In genomic region chr14:59759196-59759839, GRCm38 (mm10) we compare ENCODE assay signal across 13 mouse cellular contexts.
DNase-seq lines count a peak whose midpoint lies in the region; ATAC-seq lines count a peak whose summit lies in the region.
"Had no signal": no experiment of that assay in that cellular context is flagged by ENCODE, and none has a peak within 500 bp of the region (broad histone marks: within the 10 kb centered on the region; RNA-seq: fewer than 3 reads in every experiment).

No protein-coding gene starts in this region.

- H3K27me3 ChIP-seq in kidney, embryonic 16.5 days (ENCODE audit: insufficient read depth, low read length), result no peaks in the 10 kb centered on the region
- H3K27me3 ChIP-seq in embryonic facial prominence, embryonic 15.5 days, result peaks cover 5% of the 10 kb centered on the region; the same call in 1 of the 2 replicates
- H3K27me3 ChIP-seq: heart, embryonic 15.5 days; liver, embryonic 12.5 days had no signal

- H3K9ac ChIP-seq in kidney, embryonic 16.5 days (replicated peaks; ENCODE audit: low read length), result no peak overlapping the region
- no peak overlapping the region for H3K9ac ChIP-seq in embryonic facial prominence, embryonic 15.5 days
- H3K9ac ChIP-seq: heart, embryonic 15.5 days; liver, embryonic 12.5 days; neural tube, embryonic 12.5 days had no signal

- intact Hi-C loops in left cerebral cortex, postnatal 25 days (cut with DNase I), result no loop called here

- no peaks in the 10 kb centered on the region for H3K36me3 ChIP-seq in kidney, embryonic 16.5 days (ENCODE audit: insufficient read depth, low read length)
- H3K36me3 ChIP-seq in embryonic facial prominence, embryonic 15.5 days, result no peaks in the 10 kb centered on the region
- H3K36me3 ChIP-seq: heart, embryonic 15.5 days; liver, embryonic 12.5 days; neural tube, embryonic 12.5 days had no signal

- H3K9me3 ChIP-seq in kidney, embryonic 16.5 days (ENCODE audit: low read length), result no peaks in the 10 kb centered on the region
- H3K9me3 ChIP-seq in embryonic facial prominence, embryonic 15.5 days (replicated peaks), result no peaks in the 10 kb centered on the region
- H3K9me3 ChIP-seq: heart, embryonic 15.5 days; liver, embryonic 12.5 days; neural tube, embryonic 12.5 days had no signal

- no peak overlapping the region for H3K4me3 ChIP-seq in kidney, embryonic 16.5 days (ENCODE audit: low read length)
- no peak overlapping the region for H3K4me3 ChIP-seq in embryonic facial prominence, embryonic 15.5 days (replicated peaks)
- H3K4me3 ChIP-seq: heart, embryonic 15.5 days; liver, embryonic 12.5 days; neural tube, embryonic 12.5 days had no signal

- peaks cover 7% of the 10 kb centered on the region; the same call in 1 of the 2 replicates for H3K4me1 ChIP-seq in kidney, embryonic 16.5 days (ENCODE audit: insufficient read depth, low read length)
- peaks cover 11% of the 10 kb centered on the region for H3K4me1 ChIP-seq in embryonic facial prominence, embryonic 15.5 days
- H3K4me1 ChIP-seq: heart, embryonic 15.5 days; liver, embryonic 12.5 days; neural tube, embryonic 12.5 days had no signal

- WGBS in kidney, embryonic 16.5 days, result 72% methylated on average over 15 of the region's 15 CpGs
- WGBS in embryonic facial prominence, embryonic 15.5 days, result 42% methylated on average over 15 of the region's 15 CpGs

- no peak overlapping the region for H3K27ac ChIP-seq in kidney, embryonic 16.5 days (ENCODE audit: low read length)
- peak overlapping the region; percentile 52 for H3K27ac ChIP-seq in embryonic facial prominence, embryonic 15.5 days (replicated peaks)
- H3K27ac ChIP-seq: heart, embryonic 15.5 days; liver, embryonic 12.5 days; macrophage; neural tube, embryonic 12.5 days had no signal

- peak; percentile 7 for DNase-seq in kidney, adult 18-20 months
- peak; percentile 2 to 17 for DNase-seq in kidney, postnatal 36 days
- DNase-seq in retina, embryonic 14.5 days (ENCODE audit: low spot score), result peak; percentile 55
- no peak for DNase-seq in left cerebral cortex, postnatal 25 days (ENCODE audit: low spot score in 2 of 2)
- no peak for DNase-seq in heart, adult 8-10 months (ENCODE audit: low spot score)
- no peak for DNase-seq in urinary bladder, postnatal 25 days (ENCODE audit: low spot score)
- DNase-seq: cerebellum, postnatal 14 days had no signal

- H3K4me2 ChIP-seq in kidney, embryonic 16.5 days (replicated peaks; ENCODE audit: low read depth, low read length), result no peak overlapping the region
- H3K4me2 ChIP-seq in embryonic facial prominence, embryonic 15.5 days (replicated peaks), result peak overlapping the region; percentile 17
- H3K4me2 ChIP-seq: heart, embryonic 15.5 days; liver, embryonic 12.5 days; neural tube, embryonic 12.5 days had no signal

- ATAC-seq in kidney, embryonic 16.5 days (ENCODE audit: low FRiP score, low TSS enrichment), result no peak
- peak; percentile 34; the same call in 1 of the 2 replicates for ATAC-seq in embryonic facial prominence, embryonic 15.5 days (ENCODE audit: insufficient number of reproducible peaks, low FRiP score, low TSS enrichment, low read depth)
- ATAC-seq: liver, embryonic 12.5 days had no signal

Comparison
In these comparisons a context has a peak if more than half of its experiments do, and no peak if none do; other contexts are left out.
1. DNase-seq: peak in kidney, adult 18-20 months (single experiment), kidney, postnatal 36 days (2 of 2) and retina, embryonic 14.5 days (single experiment); none in left cerebral cortex, postnatal 25 days (0 of 2), heart, adult 8-10 months (single experiment) and urinary bladder, postnatal 25 days (single experiment).